Mouse (Mus musculus) embryonic fibroblast, embryonic 13.5 days (primary cell): ENCODE measurements around the gene Gm20538. TPM values are rescaled to one million over a fixed set of nuclear protein-coding genes. Genes with fewer than 3 reads are reported as not detected.

Source experiments
- H3K27ac ChIP-seq: 2 replicates; pipeline ENCODE4 v1.5.1; 2012; ENCODE audit warnings: low read length, control low read depth, inconsistent platforms; ENCODE audit not compliant: insufficient read depth
- H3K4me1 ChIP-seq: 2 replicates; pipeline ENCODE4 v1.6.1; 2011; ENCODE audit warnings: low read length; ENCODE audit not compliant: control insufficient read depth, insufficient read depth
- H3K4me3 ChIP-seq: 2 replicates; pipeline ENCODE4 v1.5.1; 2011; ENCODE audit warnings: mild to moderate bottlenecking, control low read depth, low read length; ENCODE audit not compliant: insufficient read depth
- CTCF ChIP-seq: IDR thresholded peaks from 2 replicates; pipeline ENCODE4 v1.5.1; 2011; ENCODE audit warnings: mild to moderate bottlenecking, control low read depth, low read length, moderate library complexity, borderline replicate concordance; ENCODE audit not compliant: insufficient read depth
- POLR2A ChIP-seq: IDR thresholded peaks from 2 replicates; pipeline ENCODE4 v1.6.1; 2011; ENCODE audit warnings: low read depth, mild to moderate bottlenecking, control low read depth, low read length, moderate library complexity
- polyA plus RNA-seq: library from polyadenylated mRNA; stranded (reverse); fragments of >200 nt; gene quantifications from 2 replicates; pipeline ENCODE4 v1.2.4, GENCODE M21; 2011; ENCODE audit warnings: low read depth; ENCODE audit not compliant: missing spikeins, insufficient read length

The Gm20538 gene
- polyA plus RNA-seq, 1 experiment = not detected

GRCm38 (mm10) chr19:44537416-44537815, 15.2 kb downstream of the Gm20538 start:
- no peak overlapping the region for H3K4me3 ChIP-seq
- H3K4me1 ChIP-seq = no peaks in the 10 kb centered on the region
- TF ChIP-seq CTCF (no peak), POLR2A (no peak)
- H3K27ac ChIP-seq = no peak overlapping the region

GRCm38 (mm10) chr19:44535376-44535775, 17.3 kb downstream of the Gm20538 start:
- TF ChIP-seq POLR2A = no peak
- 0 out of 2 replicates have a peak, but pooled peaks have one; percentile 17 for TF ChIP-seq CTCF
- H3K4me1 ChIP-seq = no peaks in the 10 kb centered on the region
- H3K27ac ChIP-seq = no peak overlapping the region
- H3K4me3 ChIP-seq = no peak overlapping the region

- H3K4me1 ChIP-seq = no peaks in the 10 kb centered on the region
- no peak for TF ChIP-seq POLR2A
- TF ChIP-seq CTCF = no peak
- H3K27ac ChIP-seq = no peak overlapping the region
- no peak overlapping the region for H3K4me3 ChIP-seq
Observed at GRCm38 (mm10) chr19:44530018-44530417, 22.6 kb downstream of the Gm20538 start.

GRCm38 (mm10) chr19:44525551-44526205, 27.0 kb downstream of the Gm20538 start:
- no peaks in the 10 kb centered on the region for H3K4me1 ChIP-seq
- H3K4me3 ChIP-seq = no peak overlapping the region
- TF ChIP-seq POLR2A (no peak), CTCF (no peak)
- H3K27ac ChIP-seq = no peak overlapping the region

GRCm38 (mm10) chr19:44519152-44519551, 33.5 kb downstream of the Gm20538 start:
- Histone ChIP-seq H3K4me1 (no peaks in the 10 kb centered on the region), H3K4me3 (no peak overlapping the region), H3K27ac (no peak overlapping the region)
- no peak for TF ChIP-seq CTCF
- TF ChIP-seq POLR2A = no peak

GRCm38 (mm10) chr19:44517996-44518768, 34.4 kb downstream of the Gm20538 start:
- H3K4me3 ChIP-seq = no peak overlapping the region
- H3K4me1 ChIP-seq = no peaks in the 10 kb centered on the region
- no peak for TF ChIP-seq CTCF
- H3K27ac ChIP-seq = no peak overlapping the region

GRCm38 (mm10) chr19:44515769-44516168, 36.9 kb downstream of the Gm20538 start:
- no peaks in the 10 kb centered on the region for H3K4me1 ChIP-seq
- no peak overlapping the region for H3K4me3 ChIP-seq
- no peak overlapping the region for H3K27ac ChIP-seq
- TF ChIP-seq CTCF (no peak), POLR2A (no peak)

- no peak overlapping the region for H3K4me3 ChIP-seq
- TF ChIP-seq CTCF (no peak), POLR2A (no peak)
- H3K4me1 ChIP-seq = no peaks in the 10 kb centered on the region
- H3K27ac ChIP-seq = no peak overlapping the region
Observed at GRCm38 (mm10) chr19:44514521-44515451, 37.8 kb downstream of the Gm20538 start.

- TF ChIP-seq POLR2A (no peak), CTCF (no peak)
- Histone ChIP-seq H3K4me3 (no peak overlapping the region), H3K4me1 (no peaks in the 10 kb centered on the region), H3K27ac (no peak overlapping the region)
Observed at GRCm38 (mm10) chr19:44513921-44514482, 38.6 kb downstream of the Gm20538 start.
